Mouse (Mus musculus): ENCODE measurements around the gene Dynll1. TPM values are rescaled to one million over a fixed set of nuclear protein-coding genes. Genes with fewer than 3 reads are reported as not detected.
A peak's percentile ranks its signal among the peaks of the same experiment; 100 is the strongest.
"Not testable (repeated sequence)": the region's sequence is repeated elsewhere in the genome, so short reads cannot be mapped to it uniquely, and the experiment has no call there.

The Dynll1 gene
- polyA plus RNA-seq, 1 experiment: 78.1 TPM

DNA sequence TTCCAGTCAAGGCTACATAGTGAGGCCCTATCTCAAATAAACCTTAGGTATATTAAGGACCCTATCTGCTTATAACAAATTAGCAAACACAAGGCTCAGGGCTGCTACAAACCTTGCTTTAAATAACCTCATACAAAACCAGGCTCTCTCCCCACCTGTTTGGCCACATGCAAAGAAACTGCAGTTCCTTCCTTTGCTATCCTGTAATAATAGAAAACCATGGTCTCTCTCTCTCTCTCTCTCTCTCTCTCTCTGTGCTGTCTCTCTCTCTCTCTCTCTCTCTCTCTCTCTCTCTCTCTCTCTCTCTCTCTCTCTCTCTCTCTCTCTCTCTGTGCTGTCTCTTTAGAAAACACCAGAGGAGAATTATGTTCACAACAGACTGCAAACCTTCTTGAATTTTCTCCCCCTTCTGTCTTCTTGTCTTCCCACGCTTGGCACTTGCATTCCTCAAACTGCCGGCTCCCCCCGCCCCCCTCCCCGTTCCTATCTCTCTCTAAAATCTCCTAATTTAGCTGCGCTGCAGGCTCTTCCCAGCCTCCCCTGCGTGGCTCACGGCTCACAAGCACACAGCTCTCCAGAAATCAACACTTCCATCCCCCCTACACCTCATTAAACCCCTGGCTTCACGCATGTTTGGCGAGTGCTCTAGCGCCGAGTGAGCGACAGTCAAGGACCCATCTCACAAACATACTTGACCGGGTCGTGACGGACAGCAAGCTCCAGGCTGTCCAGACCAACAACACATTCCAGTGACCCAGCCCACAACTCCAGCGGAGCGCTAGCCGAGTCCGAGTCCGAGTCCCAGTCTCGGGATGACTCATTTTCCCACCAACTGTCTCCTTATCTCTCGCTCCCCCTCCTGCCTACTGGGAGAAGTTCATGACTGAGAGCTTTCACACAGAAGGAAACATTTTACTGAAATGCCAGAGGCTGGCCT, 18.5 kb upstream of the Dynll1 start:
- Histone ChIP-seq H3K27me3 (ENCODE audit: control insufficient read depth, insufficient read depth, low read length) (no peaks in the 10 kb centered on the region), H3K36me3 (ENCODE audit: control insufficient read depth, insufficient read depth, low read length) (no peaks in the 10 kb centered on the region), H3K4me1 (ENCODE audit: control insufficient read depth, insufficient read depth, insufficient read length, low read length) (peaks cover 9% of the 10 kb centered on the region; the same call in 1 of the 2 replicates), H3K27ac (ENCODE audit: insufficient read depth, low read depth, low read length) (peak overlapping the region; percentile 29; the same call in 1 of the 2 replicates), H3K4me3 (ENCODE audit: low read depth, low read length) (peak overlapping the region; percentile 51)
- TF ChIP-seq POLR2A (IDR thresholded peaks at IDR 0.05; ENCODE audit: low read depth, low read length) (no peak), CTCF (IDR thresholded peaks at IDR 0.05; ENCODE audit: extremely low read depth, insufficient read length, insufficient replicate concordance, low read depth, low read length) (peak; percentile 54; the same call in 1 of the 2 replicates)
- WGBS: 9% methylated on average over 22 of the region's 22 CpGs

DNA sequence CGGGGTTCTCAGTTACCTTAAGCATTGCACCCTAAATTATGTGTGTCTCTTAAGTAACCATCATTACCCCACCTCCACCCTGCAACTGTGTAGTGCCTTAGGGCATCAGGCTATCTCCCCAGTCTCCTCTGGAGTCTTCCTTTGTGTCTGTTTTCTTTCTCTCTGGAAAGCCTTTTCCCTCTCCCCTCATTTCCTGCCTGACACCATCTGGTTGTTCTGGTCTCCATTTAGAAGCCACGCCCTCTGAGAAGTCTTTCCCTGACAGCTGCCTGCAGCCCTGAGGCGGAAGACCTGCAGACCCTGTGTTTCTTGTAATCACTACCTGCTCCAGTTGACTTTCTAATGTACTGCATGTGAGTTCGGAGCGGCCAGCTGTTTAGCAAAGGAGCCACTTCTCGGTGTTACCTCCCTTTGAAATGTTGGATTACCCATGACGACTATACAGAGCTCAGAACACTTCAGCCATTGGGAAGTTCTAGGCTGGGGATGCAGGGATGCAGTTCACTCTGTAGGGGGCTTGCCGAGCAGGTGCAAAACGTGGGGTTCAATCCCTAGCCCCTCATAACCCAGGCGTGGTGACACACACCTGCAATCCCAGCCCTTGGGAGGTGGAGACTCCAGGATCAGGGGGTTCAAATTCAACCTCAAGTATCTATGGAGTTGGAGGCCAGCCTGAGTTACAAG, 17.0 kb upstream of the Dynll1 start:
- no peak for TF ChIP-seq POLR2A (IDR thresholded peaks at IDR 0.05; ENCODE audit: low read depth, low read length)
- TF ChIP-seq CTCF (IDR thresholded peaks at IDR 0.05; ENCODE audit: extremely low read depth, insufficient read length, insufficient replicate concordance, low read depth, low read length): no peak
- no peaks in the 10 kb centered on the region for H3K36me3 ChIP-seq (ENCODE audit: control insufficient read depth, insufficient read depth, low read length)
- H3K27ac ChIP-seq (ENCODE audit: insufficient read depth, low read depth, low read length): peak overlapping the region; percentile 18; the same call in 1 of the 2 replicates
- H3K4me1 ChIP-seq (ENCODE audit: control insufficient read depth, insufficient read depth, insufficient read length, low read length): peaks cover 20% of the 10 kb centered on the region; the same call in 1 of the 2 replicates
- H3K4me3 ChIP-seq (ENCODE audit: low read depth, low read length): no peak overlapping the region
- WGBS: 24% methylated on average over 10 of the region's 10 CpGs
- no peaks in the 10 kb centered on the region for H3K27me3 ChIP-seq (ENCODE audit: control insufficient read depth, insufficient read depth, low read length)

DNA sequence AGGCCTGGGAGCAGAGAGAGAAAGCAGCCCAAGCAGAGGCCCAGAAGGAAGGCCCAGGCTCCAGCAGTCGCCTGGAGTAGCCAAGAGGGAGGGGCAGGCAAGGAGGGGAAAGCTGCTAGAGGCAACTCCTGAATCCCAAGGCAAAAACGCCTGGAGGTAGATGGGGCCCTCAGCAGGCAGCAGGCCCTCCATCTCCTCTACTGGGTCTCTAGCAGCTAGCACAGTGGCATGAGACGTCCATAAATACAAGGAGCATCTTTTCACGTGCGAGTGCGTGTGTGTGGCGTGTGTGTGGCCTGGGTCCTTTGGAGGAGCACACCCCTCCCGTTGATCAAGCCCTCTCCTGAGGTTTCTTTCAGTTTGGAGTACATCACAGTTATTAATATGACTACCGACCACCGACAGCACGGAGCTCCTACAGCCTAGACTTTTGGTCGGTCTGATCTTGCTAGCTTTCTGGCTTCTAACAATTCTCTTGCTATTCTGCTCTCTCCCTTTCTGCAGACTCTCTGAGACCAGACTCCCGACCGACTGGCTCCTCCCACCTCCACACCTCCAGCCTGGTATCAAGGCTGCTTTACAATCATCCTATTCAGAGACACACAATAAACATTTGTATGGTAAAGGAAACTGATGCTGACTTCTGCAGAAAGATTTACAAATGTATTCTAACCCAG, 16.3 kb upstream of the Dynll1 start:
- Histone ChIP-seq H3K27me3 (ENCODE audit: control insufficient read depth, insufficient read depth, low read length) (no peaks in the 10 kb centered on the region), H3K27ac (ENCODE audit: insufficient read depth, low read depth, low read length) (peak overlapping the region; percentile 18; the same call in 1 of the 2 replicates), H3K4me3 (ENCODE audit: low read depth, low read length) (no peak overlapping the region), H3K36me3 (ENCODE audit: control insufficient read depth, insufficient read depth, low read length) (no peaks in the 10 kb centered on the region), H3K4me1 (ENCODE audit: control insufficient read depth, insufficient read depth, insufficient read length, low read length) (peaks cover 26% of the 10 kb centered on the region; the same call in 1 of the 2 replicates)
- WGBS: 36% methylated on average over 14 of the region's 14 CpGs
- no peak for TF ChIP-seq POLR2A (IDR thresholded peaks at IDR 0.05; ENCODE audit: low read depth, low read length)
- no peak for TF ChIP-seq CTCF (IDR thresholded peaks at IDR 0.05; ENCODE audit: extremely low read depth, insufficient read length, insufficient replicate concordance, low read depth, low read length)

DNA sequence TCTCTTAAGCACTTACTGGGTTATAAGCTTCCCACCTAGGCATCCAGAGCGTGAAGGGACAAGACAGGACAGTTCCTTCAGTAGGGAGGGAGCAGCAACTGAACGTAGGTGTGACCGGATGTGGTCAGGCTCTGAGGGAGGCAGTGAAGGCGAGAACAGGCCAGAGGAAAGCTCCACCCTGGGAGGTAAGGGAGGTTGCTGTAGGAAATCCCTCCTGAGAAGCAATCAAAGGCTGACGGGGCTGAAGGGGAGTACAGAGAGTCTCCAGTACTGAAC, 12.8 kb upstream of the Dynll1 start:
- TF ChIP-seq CTCF (IDR thresholded peaks at IDR 0.05; ENCODE audit: extremely low read depth, insufficient read length, insufficient replicate concordance, low read depth, low read length) (no peak), POLR2A (IDR thresholded peaks at IDR 0.05; ENCODE audit: low read depth, low read length) (no peak)
- WGBS: 31% methylated on average over 5 of the region's 5 CpGs
- no peaks in the 10 kb centered on the region for H3K36me3 ChIP-seq (ENCODE audit: control insufficient read depth, insufficient read depth, low read length)
- peaks cover 23% of the 10 kb centered on the region; the same call in 1 of the 2 replicates for H3K4me1 ChIP-seq (ENCODE audit: control insufficient read depth, insufficient read depth, insufficient read length, low read length)
- H3K27me3 ChIP-seq (ENCODE audit: control insufficient read depth, insufficient read depth, low read length): no peaks in the 10 kb centered on the region
- H3K4me3 ChIP-seq (ENCODE audit: low read depth, low read length): no peak overlapping the region
- H3K27ac ChIP-seq (ENCODE audit: insufficient read depth, low read depth, low read length): no peak overlapping the region

DNA sequence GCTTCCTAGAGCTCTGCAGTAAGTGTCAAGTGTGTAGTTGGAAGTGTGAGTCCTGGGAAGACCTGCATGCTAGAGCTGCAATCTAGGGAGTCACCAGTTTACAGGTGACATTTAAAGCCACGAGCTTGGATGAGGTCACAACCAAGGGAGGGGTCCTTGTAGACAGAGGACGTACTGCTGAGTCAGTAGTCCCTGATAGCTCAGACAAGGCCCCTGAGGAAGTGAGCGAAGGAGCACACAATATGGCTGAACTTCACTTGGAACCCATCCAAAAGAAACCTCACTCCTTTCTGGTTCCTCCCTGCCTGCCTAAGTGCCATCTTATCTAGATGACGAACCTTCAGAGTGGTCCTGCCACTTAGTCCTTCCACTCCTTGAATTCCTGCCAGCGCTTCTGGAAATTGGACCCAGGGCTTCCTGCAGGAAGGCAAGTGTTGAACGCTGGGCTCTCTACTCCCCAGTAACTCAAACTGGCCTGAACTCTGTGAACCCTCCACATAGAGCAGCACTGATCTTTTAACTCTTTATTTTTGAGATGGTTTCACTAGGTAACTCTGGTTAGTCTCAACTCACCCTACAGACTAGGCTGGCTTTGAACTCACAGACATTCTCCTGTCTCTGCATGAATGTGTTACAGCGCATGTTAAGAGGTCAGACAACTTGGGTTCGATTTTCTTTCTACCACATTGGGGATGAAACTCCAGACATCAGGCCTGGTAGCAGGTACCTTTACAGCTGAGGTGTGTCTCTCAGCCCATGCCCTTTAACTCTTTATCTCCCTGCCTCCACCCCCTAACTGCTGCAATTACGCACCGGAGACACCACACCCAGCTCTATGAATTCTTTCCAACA, 12.2 kb upstream of the Dynll1 start:
- WGBS: 26% methylated on average over 10 of the region's 10 CpGs
- Histone ChIP-seq H3K36me3 (ENCODE audit: control insufficient read depth, insufficient read depth, low read length) (no peaks in the 10 kb centered on the region), H3K4me1 (ENCODE audit: control insufficient read depth, insufficient read depth, insufficient read length, low read length) (peaks cover 23% of the 10 kb centered on the region; the same call in 1 of the 2 replicates), H3K27ac (ENCODE audit: insufficient read depth, low read depth, low read length) (peak overlapping the region; percentile 18; the same call in 1 of the 2 replicates), H3K27me3 (ENCODE audit: control insufficient read depth, insufficient read depth, low read length) (no peaks in the 10 kb centered on the region), H3K4me3 (ENCODE audit: low read depth, low read length) (no peak overlapping the region)
- TF ChIP-seq POLR2A (IDR thresholded peaks at IDR 0.05; ENCODE audit: low read depth, low read length) (no peak), CTCF (IDR thresholded peaks at IDR 0.05; ENCODE audit: extremely low read depth, insufficient read length, insufficient replicate concordance, low read depth, low read length) (no peak)

DNA sequence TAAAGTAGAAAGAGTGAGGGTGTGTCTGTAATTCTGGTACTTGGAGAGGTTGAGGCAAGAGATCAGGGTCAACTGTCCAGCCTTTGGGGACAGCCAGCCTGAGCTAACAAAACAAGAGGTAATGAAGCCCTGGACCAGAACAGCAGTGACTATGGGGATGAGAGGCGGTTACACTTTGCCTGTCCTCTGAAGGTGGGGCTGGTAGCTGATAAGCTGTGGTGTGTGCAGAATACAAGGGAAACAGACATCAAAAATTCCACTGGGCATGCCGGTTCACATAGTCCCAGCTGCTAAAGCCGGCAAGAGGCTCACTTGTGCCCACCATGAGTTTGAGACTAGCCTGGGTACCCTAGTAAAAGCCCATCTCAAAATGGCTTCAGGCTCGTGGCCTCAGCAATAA, 11.6 kb upstream of the Dynll1 start:
- H3K27ac ChIP-seq (ENCODE audit: insufficient read depth, low read depth, low read length): 0 out of 2 replicates have a peak overlapping the region, but pooled peaks have one; percentile 7
- TF ChIP-seq POLR2A (IDR thresholded peaks at IDR 0.05; ENCODE audit: low read depth, low read length) (no peak), CTCF (IDR thresholded peaks at IDR 0.05; ENCODE audit: extremely low read depth, insufficient read length, insufficient replicate concordance, low read depth, low read length) (no peak)

DNA sequence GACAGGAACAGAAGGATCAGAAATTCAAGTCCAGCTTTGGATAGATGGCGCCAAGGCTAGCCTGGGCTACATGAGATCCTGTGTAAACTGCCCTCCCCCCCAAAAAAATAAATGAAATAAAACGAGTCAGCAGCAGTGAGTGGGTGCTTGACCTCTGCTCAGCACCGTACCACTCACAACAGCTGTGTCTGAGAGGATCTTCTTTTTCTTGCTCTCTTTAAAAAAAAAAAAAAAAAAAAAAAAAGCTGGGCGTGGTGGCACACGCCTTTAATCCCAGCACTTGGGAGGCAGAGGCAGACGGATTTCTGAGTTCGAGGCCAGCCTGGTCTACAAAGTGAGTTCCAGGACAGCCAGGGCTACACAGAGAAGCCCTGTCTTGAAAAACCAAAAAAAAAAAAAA, 1.4 kb upstream of the Dynll1 start:
- not testable (repeated sequence) for H3K4me1 ChIP-seq (ENCODE audit: control insufficient read depth, insufficient read depth, insufficient read length, low read length); H3K27ac ChIP-seq (ENCODE audit: insufficient read depth, low read depth, low read length); H3K4me3 ChIP-seq (ENCODE audit: low read depth, low read length); H3K27me3 ChIP-seq (ENCODE audit: control insufficient read depth, insufficient read depth, low read length); H3K36me3 ChIP-seq (ENCODE audit: control insufficient read depth, insufficient read depth, low read length)
- WGBS: 76% methylated on average over 7 of the region's 7 CpGs

More for the DNA sequence above, 11.6 kb upstream of the Dynll1 start:
- 32% methylated on average over 4 of the region's 4 CpGs for WGBS
- peaks cover 20% of the 10 kb centered on the region; the same call in 1 of the 2 replicates for H3K4me1 ChIP-seq (ENCODE audit: control insufficient read depth, insufficient read depth, insufficient read length, low read length)
- H3K36me3 ChIP-seq (ENCODE audit: control insufficient read depth, insufficient read depth, low read length): no peaks in the 10 kb centered on the region
- H3K4me3 ChIP-seq (ENCODE audit: low read depth, low read length): no peak overlapping the region
- H3K27me3 ChIP-seq (ENCODE audit: control insufficient read depth, insufficient read depth, low read length): no peaks in the 10 kb centered on the region
